Comparison of ENCODE assay signal across 9 mouse cellular contexts in genomic region chr15:6909084-6909483, GRCm38 (mm10). TPM values are rescaled to one million over a fixed set of nuclear protein-coding genes. Genes with fewer than 3 reads are reported as not detected.
DNase-seq lines count a peak whose midpoint lies in the region; ATAC-seq lines count a peak whose summit lies in the region.
"Had no signal": no experiment of that assay in that cellular context is flagged by ENCODE, and none has a peak within 500 bp of the region (broad histone marks: within the 10 kb centered on the region; RNA-seq: fewer than 3 reads in every experiment).

No protein-coding gene starts in this region.

- no peak for DNase-seq in heart, adult 9 months (ENCODE audit: low spot score in 2 of 2)
- peak; percentile 56 for DNase-seq in gonadal fat pad, adult 2 months (ENCODE audit: low read depth)
- peak; percentile 42 for DNase-seq in splenic B cell, adult 2 months (ENCODE audit: low read depth, low spot score)
- DNase-seq in thymus, postnatal 0 days (ENCODE audit: low spot score): no peak

- no peak overlapping the region for H3K27ac ChIP-seq in heart, embryonic 14.5 days (replicated peaks in 1 of 2; ENCODE audit: control insufficient read depth in 1 of 2, insufficient read depth in 1 of 2, low read depth in 2 of 2, low read length in 2 of 2)
- H3K27ac ChIP-seq: hindbrain, embryonic 14.5 days had no signal

- peaks cover 0 to 9% of the 10 kb centered on the region in 2 experiments; a peak in 1 of 4 replicates for H3K4me1 ChIP-seq in heart, embryonic 14.5 days (ENCODE audit: control insufficient read depth in 2 of 2, insufficient read depth in 2 of 2, low read length in 2 of 2)
- H3K4me1 ChIP-seq in megakaryocyte, embryonic 14.5 days: peaks cover 54% of the 10 kb centered on the region

- peak overlapping the region in 1 of 2 experiments; percentile 5; a peak in 1 of 4 replicates for H3K4me3 ChIP-seq in heart, embryonic 14.5 days (ENCODE audit: control insufficient read depth in 1 of 2, insufficient read depth in 1 of 2, low read depth in 1 of 2, low read length in 2 of 2)
- H3K4me3 ChIP-seq in megakaryocyte, embryonic 14.5 days (replicated peaks): peak overlapping the region; percentile 30

- ATAC-seq in heart, embryonic 14.5 days (ENCODE audit: insufficient number of reproducible peaks, insufficient read depth, low FRiP score, low read depth): no peak
- ATAC-seq in megakaryocyte, adult 5-6 weeks (ENCODE audit: poor library complexity, severe bottlenecking): no peak

- no peak overlapping the region for H3K9ac ChIP-seq in heart, embryonic 14.5 days (ENCODE audit: low read length)
- H3K9ac ChIP-seq: hindbrain, embryonic 14.5 days had no signal

- H3K9me3 ChIP-seq in heart, embryonic 14.5 days (ENCODE audit: control insufficient read depth, low read length): no peaks in the 10 kb centered on the region
- no peaks in the 10 kb centered on the region for H3K9me3 ChIP-seq in megakaryocyte, embryonic 14.5 days
- H3K9me3 ChIP-seq: G1E had no signal

- H3K36me3 ChIP-seq in heart, embryonic 14.5 days (ENCODE audit: control insufficient read depth, insufficient read depth, low read length): no peaks in the 10 kb centered on the region
- H3K36me3 ChIP-seq in megakaryocyte, embryonic 14.5 days (replicated peaks; ENCODE audit: low read length): no peaks in the 10 kb centered on the region
- no peaks in the 10 kb centered on the region for H3K36me3 ChIP-seq in splenic B cell, adult 2 months (ENCODE audit: control insufficient read depth, insufficient read depth, low read length, poor library complexity, severe bottlenecking)
- H3K36me3 ChIP-seq: G1E had no signal

- H3K4me2 ChIP-seq in heart, embryonic 14.5 days (ENCODE audit: low read length): peak overlapping the region; percentile 48

- 0 out of 2 replicates have a peak, but pooled peaks cover 4% of the 10 kb centered on the region for H3K27me3 ChIP-seq in heart, embryonic 14.5 days (ENCODE audit: control insufficient read depth, insufficient read depth, low read length)
- H3K27me3 ChIP-seq in megakaryocyte, embryonic 14.5 days (replicated peaks): peaks cover 71% of the 10 kb centered on the region
- no peaks in the 10 kb centered on the region; the same call in 1 of the 2 replicates for H3K27me3 ChIP-seq in splenic B cell, adult 2 months (ENCODE audit: control insufficient read depth, insufficient read depth, low read length, poor library complexity, severe bottlenecking)

- 32% methylated on average over 14 of the region's 14 CpGs for WGBS in heart, embryonic 14.5 days

RNA-seq across cellular contexts. Expression of gene Osmr, which starts 34.3 kb away (rescaled TPM):
- 4.3 and 5.2 TPM in 2 replicates for polyA plus RNA-seq in heart, embryonic 14.5 days (2014; fragmentation: Nextera tagmentation; extraction: Ambion mirVana)
- polyA plus RNA-seq in megakaryocyte, embryonic 14.5 days (2012; ENCODE audit: insufficient read depth, low replicate concordance): not detected in 2 replicates
- 0.02 TPM in 1 of 2 replicates, not detected in the other for total RNA-seq in megakaryocyte, adult 5-6 weeks (2015)
- total RNA-seq in megakaryocyte, adult 5-6 weeks (2017): 0.77 TPM in 1 of 2 replicates, not detected in the other
- 11.1 and 14.4 TPM in 2 replicates for polyA plus RNA-seq in gonadal fat pad, adult 2 months (2012; rRNA removed)
- 5.4 and 6.0 TPM in 2 replicates for polyA plus RNA-seq in thymus, postnatal 0 days (2015; fragmentation: Nextera tagmentation; extraction: Ambion mirVana)
- polyA plus RNA-seq: G1E had no signal

Comparison
In these comparisons a context has a peak if more than half of its experiments do, and no peak if none do; other contexts are left out.
1. DNase-seq: peak in gonadal fat pad, adult 2 months (single experiment) and splenic B cell, adult 2 months (single experiment); none in heart, adult 9 months (0 of 2) and thymus, postnatal 0 days (single experiment).